In the genomic region with DNA sequence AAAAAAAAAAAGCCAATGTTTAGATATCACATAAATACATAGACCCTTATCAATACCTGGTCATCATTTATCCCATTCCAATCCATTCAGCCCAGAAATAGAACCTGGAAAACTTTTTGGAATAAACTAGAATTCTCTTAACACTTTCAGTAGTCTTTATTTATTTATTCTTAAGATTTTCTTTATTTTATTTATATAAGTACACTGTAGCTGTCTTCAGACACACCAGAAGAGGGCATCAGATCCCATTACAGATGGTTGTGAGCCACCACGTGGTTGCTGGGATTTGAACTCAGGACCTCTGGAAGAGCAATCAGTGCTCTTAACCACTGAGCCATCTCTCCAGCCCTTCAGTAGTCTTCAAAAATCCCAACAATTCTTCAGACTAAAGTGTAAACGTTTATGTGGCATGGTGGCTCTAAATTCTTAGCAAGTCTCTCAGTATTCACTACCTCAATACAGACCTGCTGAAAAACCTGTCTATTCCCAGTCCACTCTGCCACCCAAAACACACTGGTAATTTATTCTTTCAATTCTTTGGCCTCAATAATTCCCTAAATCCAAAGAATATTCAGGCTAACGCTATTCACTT, we compare ENCODE assay signal across 8 mouse cellular contexts. TPM values are rescaled to one million over a fixed set of nuclear protein-coding genes. Genes with fewer than 3 reads are reported as not detected.
DNase-seq lines count a peak whose midpoint lies in the region; ATAC-seq lines count a peak whose summit lies in the region.
"Not testable (repeated sequence)": the region's sequence is repeated elsewhere in the genome, so short reads cannot be mapped to it uniquely, and the experiment has no call there.

No protein-coding gene starts in this region.

- not testable (repeated sequence) for H3K9ac ChIP-seq in embryonic facial prominence, embryonic 15.5 days; hindbrain, embryonic 12.5 days; kidney, embryonic 15.5 days; midbrain, embryonic 11.5 days (ENCODE audit: low read length); neural tube, embryonic 14.5 days (replicated peaks; ENCODE audit: low read depth, low read length)
- H3K9ac ChIP-seq in liver, embryonic 13.5 days: peak overlapping the region; percentile 92

- H3K36me3 ChIP-seq in embryonic facial prominence, embryonic 15.5 days: peaks cover 39% of the 10 kb centered on the region
- H3K36me3 ChIP-seq in hindbrain, embryonic 12.5 days: peaks cover 35% of the 10 kb centered on the region
- H3K36me3 ChIP-seq in kidney, embryonic 15.5 days: peaks cover 42% of the 10 kb centered on the region
- peaks cover 41% of the 10 kb centered on the region for H3K36me3 ChIP-seq in liver, embryonic 13.5 days
- H3K36me3 ChIP-seq in midbrain, embryonic 11.5 days (ENCODE audit: control insufficient read depth, insufficient read depth, low read length): not testable (repeated sequence)
- peaks cover 21% of the 10 kb centered on the region for H3K36me3 ChIP-seq in neural tube, embryonic 14.5 days (ENCODE audit: control insufficient read depth, insufficient read depth, low read length)

- not testable (repeated sequence) for H3K27me3 ChIP-seq in embryonic facial prominence, embryonic 15.5 days; hindbrain, embryonic 12.5 days; kidney, embryonic 15.5 days; liver, embryonic 13.5 days; midbrain, embryonic 11.5 days (ENCODE audit: control insufficient read depth, insufficient read depth, low read length); neural tube, embryonic 14.5 days (ENCODE audit: control insufficient read depth, insufficient read depth, low read length)

- H3K27ac ChIP-seq in embryonic facial prominence, embryonic 15.5 days (replicated peaks); hindbrain, embryonic 12.5 days; kidney, embryonic 15.5 days; midbrain, embryonic 11.5 days (ENCODE audit: low read depth, low read length); neural tube, embryonic 14.5 days (ENCODE audit: low read depth, low read length): not testable (repeated sequence)
- H3K27ac ChIP-seq in liver, embryonic 13.5 days: peak overlapping the region; percentile 92

- peak overlapping the region; percentile 60 for H3K4me2 ChIP-seq in embryonic facial prominence, embryonic 15.5 days (replicated peaks)
- peak overlapping the region; percentile 75 for H3K4me2 ChIP-seq in hindbrain, embryonic 12.5 days (replicated peaks)
- peak overlapping the region; percentile 73 for H3K4me2 ChIP-seq in kidney, embryonic 15.5 days
- peak overlapping the region; percentile 83 for H3K4me2 ChIP-seq in liver, embryonic 13.5 days
- H3K4me2 ChIP-seq in midbrain, embryonic 11.5 days: peak overlapping the region; percentile 50
- H3K4me2 ChIP-seq in neural tube, embryonic 14.5 days (ENCODE audit: low read depth, low read length): peak overlapping the region; percentile 75; the same call in 1 of the 2 replicates

- not testable (repeated sequence) for H3K9me3 ChIP-seq in embryonic facial prominence, embryonic 15.5 days (replicated peaks); hindbrain, embryonic 12.5 days (replicated peaks); kidney, embryonic 15.5 days (replicated peaks); liver, embryonic 13.5 days (replicated peaks); midbrain, embryonic 11.5 days (ENCODE audit: control insufficient read depth, low read length); neural tube, embryonic 14.5 days (ENCODE audit: control insufficient read depth, low read length)

- WGBS in embryonic facial prominence, embryonic 15.5 days: 54% methylated on average over 3 of the region's 3 CpGs
- 64% methylated on average over 3 of the region's 3 CpGs for WGBS in hindbrain, embryonic 12.5 days
- WGBS in kidney, embryonic 15.5 days: 59% methylated on average over 3 of the region's 3 CpGs
- WGBS in liver, embryonic 13.5 days (ENCODE audit: insufficient replicate concordance): 43% methylated on average over 3 of the region's 3 CpGs
- 63% methylated on average over 3 of the region's 3 CpGs for WGBS in midbrain, embryonic 11.5 days
- WGBS in neural tube, embryonic 14.5 days: 59% methylated on average over 3 of the region's 3 CpGs

- peaks cover 14% of the 10 kb centered on the region; the same call in 1 of the 2 replicates for H3K4me1 ChIP-seq in embryonic facial prominence, embryonic 15.5 days
- peaks cover 13% of the 10 kb centered on the region for H3K4me1 ChIP-seq in hindbrain, embryonic 12.5 days
- H3K4me1 ChIP-seq in kidney, embryonic 15.5 days: peaks cover 17% of the 10 kb centered on the region
- peaks cover 35% of the 10 kb centered on the region for H3K4me1 ChIP-seq in liver, embryonic 13.5 days (replicated peaks)
- peaks cover 13% of the 10 kb centered on the region for H3K4me1 ChIP-seq in midbrain, embryonic 11.5 days (ENCODE audit: control insufficient read depth, insufficient read depth, low read length)
- H3K4me1 ChIP-seq in neural tube, embryonic 14.5 days (ENCODE audit: control insufficient read depth, insufficient read depth, low read length): peaks cover 11% of the 10 kb centered on the region

- peak; percentile 21 for DNase-seq in 3T3-L1 (ENCODE audit: low read depth, low spot score)
- peak; percentile 17 for DNase-seq in heart, adult 11 months
- not testable (repeated sequence) for DNase-seq in liver, embryonic 13.5 days; midbrain, embryonic 11.5 days (ENCODE audit: low spot score, missing footprints)

- ATAC-seq in embryonic facial prominence, embryonic 15.5 days (ENCODE audit: insufficient number of reproducible peaks, low FRiP score, low TSS enrichment, low read depth); hindbrain, embryonic 12.5 days (ENCODE audit: low FRiP score); kidney, embryonic 15.5 days (replicated peaks; ENCODE audit: low FRiP score); liver, embryonic 13.5 days (ENCODE audit: low read depth); midbrain, embryonic 11.5 days (ENCODE audit: low FRiP score); neural tube, embryonic 14.5 days (ENCODE audit: low read depth): not testable (repeated sequence)

- H3K4me3 ChIP-seq in embryonic facial prominence, embryonic 15.5 days (replicated peaks): peak overlapping the region; percentile 97
- peak overlapping the region; percentile 95; the same call in 1 of the 2 replicates for H3K4me3 ChIP-seq in hindbrain, embryonic 12.5 days
- peak overlapping the region; percentile 76 for H3K4me3 ChIP-seq in kidney, embryonic 15.5 days (replicated peaks)
- peak overlapping the region; percentile 86 for H3K4me3 ChIP-seq in liver, embryonic 13.5 days (replicated peaks)
- not testable (repeated sequence) for H3K4me3 ChIP-seq in midbrain, embryonic 11.5 days (ENCODE audit: low read depth, low read length)
- peak overlapping the region; percentile 81; the same call in 1 of the 2 replicates for H3K4me3 ChIP-seq in neural tube, embryonic 14.5 days (ENCODE audit: low read depth, low read length)

RNA-seq across cellular contexts. Expression of a gene that starts 1.3 kb away (rescaled TPM):
- polyA plus RNA-seq in embryonic facial prominence, embryonic 15.5 days (2015; fragmentation: Nextera tagmentation; extraction: Ambion mirVana): 24.4 and 25.1 TPM in 2 replicates
- polyA plus RNA-seq in hindbrain, embryonic 12.5 days (2016; fragmentation: Nextera tagmentation; extraction: Ambion mirVana): 24.7 and 25.0 TPM in 2 replicates
- polyA plus RNA-seq in kidney, embryonic 15.5 days (2015; fragmentation: Nextera tagmentation; extraction: Ambion mirVana): 30.4 and 32.7 TPM in 2 replicates
- 21.3 and 25.9 TPM in 2 replicates for polyA plus RNA-seq in liver, embryonic 13.5 days (2015; fragmentation: Nextera tagmentation; extraction: Ambion mirVana)
- 24.3 and 26.3 TPM in 2 replicates for polyA plus RNA-seq in midbrain, embryonic 11.5 days (2014; fragmentation: Nextera tagmentation; extraction: Ambion mirVana)
- polyA plus RNA-seq in neural tube, embryonic 14.5 days (2014; fragmentation: Nextera tagmentation; extraction: Ambion mirVana): 19.7 and 22.9 TPM in 2 replicates

RNA-seq across cellular contexts. Expression of a gene that starts 4.1 kb away (rescaled TPM):
- polyA plus RNA-seq in embryonic facial prominence, embryonic 15.5 days (2015; fragmentation: Nextera tagmentation; extraction: Ambion mirVana): 25.1 and 31.6 TPM in 2 replicates
- polyA plus RNA-seq in hindbrain, embryonic 12.5 days (2016; fragmentation: Nextera tagmentation; extraction: Ambion mirVana): 32.5 and 34.2 TPM in 2 replicates
- 53.2 and 54.3 TPM in 2 replicates for polyA plus RNA-seq in kidney, embryonic 15.5 days (2015; fragmentation: Nextera tagmentation; extraction: Ambion mirVana)
- 14.4 and 16.5 TPM in 2 replicates for polyA plus RNA-seq in liver, embryonic 13.5 days (2015; fragmentation: Nextera tagmentation; extraction: Ambion mirVana)
- 22.5 and 26.3 TPM in 2 replicates for polyA plus RNA-seq in midbrain, embryonic 11.5 days (2014; fragmentation: Nextera tagmentation; extraction: Ambion mirVana)
- polyA plus RNA-seq in neural tube, embryonic 14.5 days (2014; fragmentation: Nextera tagmentation; extraction: Ambion mirVana): 56.6 and 61.9 TPM in 2 replicates

RNA-seq across cellular contexts. Expression of a gene that starts 35.0 kb away (rescaled TPM):
- polyA plus RNA-seq in embryonic facial prominence, embryonic 15.5 days (2015; fragmentation: Nextera tagmentation; extraction: Ambion mirVana): 144 and 145 TPM in 2 replicates
- 136 and 148 TPM in 2 replicates for polyA plus RNA-seq in hindbrain, embryonic 12.5 days (2016; fragmentation: Nextera tagmentation; extraction: Ambion mirVana)
- polyA plus RNA-seq in kidney, embryonic 15.5 days (2015; fragmentation: Nextera tagmentation; extraction: Ambion mirVana): 142 and 160 TPM in 2 replicates
- polyA plus RNA-seq in liver, embryonic 13.5 days (2015; fragmentation: Nextera tagmentation; extraction: Ambion mirVana): 113 and 130 TPM in 2 replicates
- polyA plus RNA-seq in midbrain, embryonic 11.5 days (2014; fragmentation: Nextera tagmentation; extraction: Ambion mirVana): 140 TPM in 2 replicates
- 131 and 158 TPM in 2 replicates for polyA plus RNA-seq in neural tube, embryonic 14.5 days (2014; fragmentation: Nextera tagmentation; extraction: Ambion mirVana)
